Mouse (Mus musculus) liver, postnatal 0 days (tissue): Measurements from ENCODE around the gene Drc1. TPM values are rescaled to one million over a fixed set of nuclear protein-coding genes. Genes with fewer than 3 reads are reported as not detected.

Experiments used
- ATAC-seq: fragments of 200-750 bp; cut with Nextera tagmentation; 2 replicates; pipeline ENCODE4 v1.8.0; 2017; ENCODE audit warnings: mild to moderate bottlenecking, moderate library complexity
- DNase-seq: peaks from one replicate; pipeline ENCODE4 v3.0.0-alpha.2; 2016
- H3K27ac ChIP-seq: fragments of 300-500 bp; sonication (generic); 2 replicates; pipeline ENCODE4 v1.5.1; 2014; ENCODE audit warnings: antibody characterized with exemption, moderate library complexity, mild to moderate bottlenecking, low read depth
- H3K27me3 ChIP-seq: fragments of 300-500 bp; sonication (generic); 2 replicates; pipeline ENCODE4 v1.6.1; 2014; ENCODE audit warnings: low read length, control low read depth, mixed read lengths; ENCODE audit not compliant: insufficient read depth
- H3K36me3 ChIP-seq: fragments of 300-500 bp; sonication (generic); replicated peaks from 2 replicates; pipeline ENCODE4 v1.6.1; 2014; ENCODE audit warnings: mild to moderate bottlenecking, control low read depth, low read length, moderate library complexity, mixed read lengths; ENCODE audit not compliant: insufficient read depth
- H3K4me1 ChIP-seq: fragments of 300-500 bp; sonication (generic); 2 replicates; pipeline ENCODE4 v1.6.1; 2014; ENCODE audit warnings: antibody characterized with exemption, mild to moderate bottlenecking, control low read depth; ENCODE audit not compliant: insufficient read depth
- H3K4me2 ChIP-seq: fragments of 300-500 bp; sonication (generic); 2 replicates; pipeline ENCODE4 v1.6.1; 2014; ENCODE audit warnings: low read depth, mild to moderate bottlenecking, low read length, moderate library complexity, mixed read lengths
- H3K4me3 ChIP-seq: fragments of 300-500 bp; sonication (generic); 2 replicates; pipeline ENCODE4 v1.5.1; 2014; ENCODE audit warnings: low read depth, low read length
- H3K9ac ChIP-seq: fragments of 300-500 bp; sonication (generic); replicated peaks from 2 replicates; pipeline ENCODE4 v1.6.1; 2014; ENCODE audit warnings: mild to moderate bottlenecking, moderate library complexity
- H3K9me3 ChIP-seq: fragments of 300-500 bp; sonication (generic); 2 replicates; pipeline ENCODE4 v1.6.1; 2016; ENCODE audit warnings: mild to moderate bottlenecking, control low read depth, low read length, mixed read lengths
- CTCF ChIP-seq: sonication (generic); IDR thresholded peaks from 2 replicates; pipeline ENCODE4 v1.5.1; 2016; ENCODE audit warnings: antibody characterized with exemption, low read depth
- EP300 ChIP-seq: IDR thresholded peaks from 2 replicates; pipeline ENCODE4 v1.6.1; 2016; ENCODE audit warnings: antibody characterized with exemption, low read depth, mild to moderate bottlenecking
- WGBS: fragments of 180-500 bp; shearing (Covaris S2); extraction: QIAGEN DNeasy Blood & Tissue Kit; methylation state at CpG from one replicate; pipeline ENCODE4 v1.1.7; 2014; ENCODE audit not compliant: insufficient replicate concordance; 5-methylcytosine and 5-hydroxymethylcytosine counted together
- polyA plus RNA-seq: library from polyadenylated mRNA; unstranded; fragments of >200 nt; fragmentation: Nextera tagmentation; extraction: Ambion mirVana; gene quantifications from 2 replicates; pipeline ENCODE4 v1.2.1, GENCODE M21; 2015

The Drc1 gene
- polyA plus RNA-seq, 1 experiment from 2014 or later: 0.31 TPM

- Histone ChIP-seq H3K4me2 (no peak overlapping the region), H3K9ac (no peak overlapping the region), H3K9me3 (no peaks in the 10 kb centered on the region), H3K4me1 (no peaks in the 10 kb centered on the region), H3K27me3 (no peaks in the 10 kb centered on the region), H3K27ac (no peak overlapping the region), H3K4me3 (no peak overlapping the region), H3K36me3 (no peaks in the 10 kb centered on the region)
- WGBS: 50% methylated on average over 2 of the region's 2 CpGs
- TF ChIP-seq EP300 (no peak), CTCF (no peak)
- DNase-seq (no peak), ATAC-seq (no peak)
Observed at GRCm38 (mm10) chr5:30415381-30415780, 134.2 kb downstream of the Drc1 start.

- H3K4me3 ChIP-seq: no peak overlapping the region
- no peaks in the 10 kb centered on the region for H3K4me1 ChIP-seq
- H3K27me3 ChIP-seq: no peaks in the 10 kb centered on the region
- 51% methylated on average over 4 of the region's 4 CpGs for WGBS
- DNase-seq: no peak
- TF ChIP-seq CTCF (no peak), EP300 (no peak)
- H3K27ac ChIP-seq: no peak overlapping the region
- H3K9ac ChIP-seq: no peak overlapping the region
- H3K9me3 ChIP-seq: no peaks in the 10 kb centered on the region
- H3K4me2 ChIP-seq: no peak overlapping the region
- ATAC-seq: no peak
- no peaks in the 10 kb centered on the region for H3K36me3 ChIP-seq
Observed at GRCm38 (mm10) chr5:30415876-30416275, 134.7 kb downstream of the Drc1 start.

Other genes with a start within 250 kb of the Drc1 start
- gene Tyms, start 207.8 kb upstream of the Drc1 start, polyA plus RNA-seq: 84.6 and 101 TPM in 2 replicates
- 0.02 TPM in 1 of 2 replicates, not detected in the other for gene Garem2, start 176.2 kb upstream of the Drc1 start, polyA plus RNA-seq
- not detected in 2 replicates for gene 3110082J24Rik, start 175.3 kb upstream of the Drc1 start, polyA plus RNA-seq
- 224 and 228 TPM in 2 replicates for gene Hadha, start 126.2 kb upstream of the Drc1 start, polyA plus RNA-seq
- 421 and 447 TPM in 2 replicates for gene Hadhb, start 126.1 kb upstream of the Drc1 start, polyA plus RNA-seq
- not detected in 2 replicates for gene Adgrf3, start 75.7 kb upstream of the Drc1 start, polyA plus RNA-seq
- gene Selenoi, start 48.8 kb upstream of the Drc1 start, polyA plus RNA-seq: 9.3 and 9.8 TPM in 2 replicates
- not detected in 2 replicates for gene Otof, start 180.5 kb downstream of the Drc1 start, polyA plus RNA-seq
- gene 1700001C02Rik, start 184.7 kb downstream of the Drc1 start, polyA plus RNA-seq: not detected in 2 replicates